ENCODE assay signal across 8 mouse cellular contexts in genomic region chr8:71676020-71676741, GRCm38 (mm10). TPM values are rescaled to one million over a fixed set of nuclear protein-coding genes. Genes with fewer than 3 reads are reported as not detected.
A peak's percentile ranks its signal among the peaks of the same experiment; 100 is the strongest.
DNase-seq lines count a peak whose midpoint lies in the region; ATAC-seq and TF ChIP-seq lines count a peak whose summit lies in the region.

Gene Jak3 (plus strand): TSS chr8:71676296.

- H3K4me3 ChIP-seq in ES-E14 (ENCODE audit: insufficient read depth in 1 of 2, low read depth in 1 of 2, low read length in 2 of 2, poor library complexity in 1 of 2, severe bottlenecking in 1 of 2) = peak within 1 kb of the TSS; percentile 84
- peak within 1 kb of the TSS; percentile 69 for H3K4me3 ChIP-seq in liver, embryonic 12.5 days

- DNase-seq in 3T3-L1 (ENCODE audit: low read depth, low spot score) = peak; percentile 65
- DNase-seq in ES-E14 (ENCODE audit: low read depth, low spot score) = no peak
- peak; percentile 78 for DNase-seq in cerebellum, adult 11-12 months
- peak; percentile 39 for DNase-seq in gastrocnemius, postnatal 10 days
- peak; percentile 89 for DNase-seq in naive thymus-derived CD4-positive, alpha-beta T cell, adult 2 months (ENCODE audit: low read depth)
- DNase-seq in thymus, postnatal 36 days = peak; percentile 74 to 77

- H3K4me1 ChIP-seq in ES-E14 (ENCODE audit: control insufficient read depth in 2 of 2, insufficient read depth in 2 of 2, low read length in 2 of 2, poor library complexity in 1 of 2) = peaks cover 4 to 28% of the 10 kb centered on the region in 2 experiments; a peak in 2 of 4 replicates
- peaks cover 56% of the 10 kb centered on the region for H3K4me1 ChIP-seq in liver, embryonic 12.5 days

- peak within 1 kb of the TSS; percentile 79 for H3K9ac ChIP-seq in ES-E14 (ENCODE audit: insufficient read depth, low read depth, low read length, poor library complexity, severe bottlenecking)
- H3K9ac ChIP-seq in liver, embryonic 12.5 days = peak within 1 kb of the TSS; percentile 81

- in situ Hi-C loops in ES-E14 (cut with MboI; ENCODE audit: low sequenced_read_pairs in 2 of 2, unreplicated experiment in 2 of 2) = no loop called here

- WGBS in liver, embryonic 12.5 days (ENCODE audit: insufficient replicate concordance) = 2% methylated on average over 40 of the region's 40 CpGs

- H3K27ac ChIP-seq in ES-E14 (ENCODE audit: insufficient read depth, low read depth, low read length, poor library complexity, severe bottlenecking) = peak within 1 kb of the TSS; percentile 81
- H3K27ac ChIP-seq in liver, embryonic 12.5 days = peak within 1 kb of the TSS; percentile 72

- H3K9me3 ChIP-seq in ES-E14 (ENCODE audit: control insufficient read depth, insufficient read depth, low read depth, low read length) = no peaks in the 10 kb centered on the region
- H3K9me3 ChIP-seq in liver, embryonic 12.5 days (replicated peaks) = no peaks in the 10 kb centered on the region

- H3K4me2 ChIP-seq in liver, embryonic 12.5 days = peak within 1 kb of the TSS; percentile 92

- H3K27me3 ChIP-seq in liver, embryonic 12.5 days (replicated peaks) = peaks cover 30% of the 10 kb centered on the region

- peaks cover 3% of the 10 kb centered on the region; the same call in 1 of the 2 replicates for H3K36me3 ChIP-seq in ES-E14 (ENCODE audit: control insufficient read depth, insufficient read depth, low read length, poor library complexity, severe bottlenecking)
- H3K36me3 ChIP-seq in liver, embryonic 12.5 days = peaks cover 7% of the 10 kb centered on the region; the same call in 1 of the 2 replicates

- peak; percentile 71 for ATAC-seq in inflammation-experienced regulatory T-cells, adult 6 months
- ATAC-seq in liver, embryonic 12.5 days = peak; percentile 73

TF ChIP-seq in ES-E14, 5 proteins besides CTCF, POLR2A, EP300 and RAD21:
- no peak for TF ChIP-seq CHD2 (IDR thresholded peaks at IDR 0.05; ENCODE audit: low read depth, low read length)
- peak; percentile 55 for TF ChIP-seq ZNF384 (IDR thresholded peaks at IDR 0.05; ENCODE audit: low read depth, low read length)
- no peak for TF ChIP-seq MAFK (IDR thresholded peaks at IDR 0.05; ENCODE audit: insufficient read depth, low read depth, low read length)
- no peak for TF ChIP-seq ZC3H11A (IDR thresholded peaks at IDR 0.05; ENCODE audit: borderline replicate concordance, low read depth, low read length)
- TF ChIP-seq HCFC1 (IDR thresholded peaks at IDR 0.05; ENCODE audit: borderline replicate concordance, insufficient read depth, low read length) = no peak

RNA-seq across cellular contexts. Expression of gene Jak3, which starts in this region (rescaled TPM):
- total RNA-seq in ES-E14 (2012; rRNA removed) = 19.0 and 27.3 TPM in 2 replicates
- 1 to 10 TPM; 3.9 to 5.8 TPM for total RNA-seq in gastrocnemius, postnatal 10 days (2021)
- polyA plus RNA-seq in inflammation-experienced regulatory T-cells, adult 6 months (2017; shearing (Covaris generic)) = 10 to 100 TPM; 18.9 to 30.3 (median 22.5) TPM
- polyA plus RNA-seq in liver, embryonic 12.5 days (2016; fragmentation: Nextera tagmentation; extraction: Ambion mirVana) = 9.2 and 10.4 TPM in 2 replicates
